Mouse (Mus musculus) brain, adult 2 months (tissue): ENCODE data around the gene Abhd17a.
A peak's percentile ranks its signal among the peaks of the same experiment; 100 is the strongest.
"Not testable (repeated sequence)": the region's sequence is repeated elsewhere in the genome, so short reads cannot be mapped to it uniquely, and the experiment has no call there.

Source experiments
- DNase-seq: peaks from one replicate; pipeline ENCODE4 v3.0.0; 2011; ENCODE audit warnings: low read depth, low spot score

The Abhd17a gene

GRCm38 (mm10) chr10:80608435-80608834 lies 18.3 kb upstream of the Abhd17a start:
- no peak for DNase-seq

GRCm38 (mm10) chr10:80606737-80607350 lies 16.7 kb upstream of the Abhd17a start:
- DNase-seq, result no peak

- DNase-seq, result no peak
Observed at GRCm38 (mm10) chr10:80606306-80606705, 16.2 kb upstream of the Abhd17a start.

GRCm38 (mm10) chr10:80605721-80606120 lies 15.6 kb upstream of the Abhd17a start, which contains the start of gene Gm49322:
Gene Gm49322, plus strand, starts transcription at chr10:80606021.
- not testable (repeated sequence) for DNase-seq

- DNase-seq, result no peak
Observed at GRCm38 (mm10) chr10:80604988-80605387, 14.8 kb upstream of the Abhd17a start.

- peak; percentile 86 for DNase-seq
Observed at GRCm38 (mm10) chr10:80604001-80604509, 13.9 kb upstream of the Abhd17a start.

GRCm38 (mm10) chr10:80603364-80603763 lies 13.2 kb upstream of the Abhd17a start:
- no peak for DNase-seq

- peak; percentile 98 for DNase-seq
Observed at GRCm38 (mm10) chr10:80602698-80603325, 12.7 kb upstream of the Abhd17a start, which contains the start of the genes Scamp4 and Adat3. Gene Scamp4, plus strand, starts transcription at chr10:80602872. Gene Adat3, plus strand, starts transcription at chr10:80602880.

- DNase-seq, result no peak
Observed at GRCm38 (mm10) chr10:80596318-80596717, 6.2 kb upstream of the Abhd17a start.

- peak; percentile 41 for DNase-seq
Observed at GRCm38 (mm10) chr10:80589127-80589878, 838 bp downstream of the Abhd17a start.

- DNase-seq, result peak; percentile 60
Observed at GRCm38 (mm10) chr10:80587305-80587657, 2.9 kb downstream of the Abhd17a start.

GRCm38 (mm10) chr10:80586407-80587304 lies 3.5 kb downstream of the Abhd17a start:
- no peak for DNase-seq

- no peak for DNase-seq
Observed at GRCm38 (mm10) chr10:80585581-80585980, 4.6 kb downstream of the Abhd17a start.

- no peak for DNase-seq
Observed at GRCm38 (mm10) chr10:80584642-80585552, 5.2 kb downstream of the Abhd17a start.

- DNase-seq, result peak; percentile 42
Observed at GRCm38 (mm10) chr10:80584045-80584488, 6.1 kb downstream of the Abhd17a start.

- DNase-seq, result peak; percentile 57
Observed at GRCm38 (mm10) chr10:80583047-80583446, 7.1 kb downstream of the Abhd17a start.

- peak; percentile 86 for DNase-seq
Observed at GRCm38 (mm10) chr10:80578911-80579310, 11.2 kb downstream of the Abhd17a start.

GRCm38 (mm10) chr10:80578131-80578750 lies 11.9 kb downstream of the Abhd17a start:
- DNase-seq, result peak; percentile 78
